Mouse (Mus musculus) lung, adult 2 months (tissue): Measurements from ENCODE around the gene Wwc2.

ENCODE experiments used
- CTCF ChIP-seq: fragments of 200-500 bp; IDR thresholded peaks from 2 replicates; pipeline ENCODE4 v1.5.1; 2011; ENCODE audit warnings: mild to moderate bottlenecking, low read length, control low read depth; ENCODE audit not compliant: insufficient read depth
- POLR2A ChIP-seq: fragments of 200-500 bp; IDR thresholded peaks from 2 replicates; pipeline ENCODE4 v1.6.1; 2011; ENCODE audit warnings: low read depth, mild to moderate bottlenecking, control low read depth, low read length, borderline replicate concordance; ENCODE audit errors: extremely low read depth

DNA sequence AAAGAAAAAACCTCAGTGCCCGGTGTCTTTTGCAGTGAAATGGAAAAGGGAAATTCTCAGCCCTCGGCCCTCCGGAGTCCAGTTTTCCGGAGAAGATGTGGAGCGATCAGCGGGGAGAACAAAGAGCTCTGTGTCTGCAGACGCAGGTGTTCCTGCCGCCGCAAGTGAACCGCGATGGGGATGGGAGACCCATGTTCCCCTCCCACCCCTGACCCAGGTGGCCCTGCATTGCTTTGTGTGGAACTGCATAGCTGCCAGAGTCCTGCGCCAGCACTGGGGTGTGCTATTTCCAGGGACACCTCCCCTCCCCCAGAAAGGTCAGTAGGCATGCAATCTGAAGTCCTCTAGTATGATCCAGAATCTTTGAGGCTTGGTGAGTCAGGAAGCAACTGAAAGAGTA, 179.5 kb downstream of the Wwc2 start:
- TF ChIP-seq POLR2A = no peak
- no peak for TF ChIP-seq CTCF
